Mouse (Mus musculus): ENCODE results near the gene Klrc1. TPM values are rescaled to one million over a fixed set of nuclear protein-coding genes. Genes with fewer than 3 reads are reported as not detected.

Gene Klrc1
- polyA plus RNA-seq (2017; shearing (Covaris generic)), result 1.7 TPM

GRCm38 (mm10) chr6:129678873-129679272, at the start of gene Klrc1:
TSS of gene Klrc1 (minus strand) at chr6:129678973.

GRCm38 (mm10) chr6:129717032-129717431, 38.3 kb upstream of the Klrc1 start, which contains the start of gene Klri1:
TSS of gene Klri1 (minus strand) at chr6:129717132.

GRCm38 (mm10) chr6:129660589-129660988, 18.2 kb downstream of the Klrc1 start, which contains the start of gene Klrc2:
TSS of gene Klrc2 (minus strand) at chr6:129660689.

GRCm38 (mm10) chr6:129643237-129643636, 35.5 kb downstream of the Klrc1 start, which contains the start of gene Klrc3:
TSS of gene Klrc3 (minus strand) at chr6:129643337.

GRCm38 (mm10) chr6:129623735-129624134, 55.0 kb downstream of the Klrc1 start, which contains the start of gene Klrk1:
TSS of gene Klrk1 (minus strand) at chr6:129623864.

Other genes with a start within 250 kb of the Klrc1 start
- gene Clec1a, start 227.0 kb downstream of the Klrc1 start, polyA plus RNA-seq (2017; shearing (Covaris generic)), result not detected
- 0.79 TPM for gene Olr1, start 171.8 kb downstream of the Klrc1 start, polyA plus RNA-seq (2017; shearing (Covaris generic))
- gene Tmem52b, start 166.4 kb downstream of the Klrc1 start, polyA plus RNA-seq (2017; shearing (Covaris generic)), result not detected
- gene Gabarapl1, start 145.8 kb downstream of the Klrc1 start, polyA plus RNA-seq (2017; shearing (Covaris generic)), result 21.1 TPM
- 0.43 TPM for gene Klre1, start 101.1 kb downstream of the Klrc1 start, polyA plus RNA-seq (2017; shearing (Covaris generic))
- gene Klrd1, start 87.2 kb downstream of the Klrc1 start, polyA plus RNA-seq (2017; shearing (Covaris generic)), result 6.3 TPM
- 2.4 TPM for gene Klrk1, start 55.1 kb downstream of the Klrc1 start, polyA plus RNA-seq (2017; shearing (Covaris generic))
- gene Klrc3, start 35.6 kb downstream of the Klrc1 start, polyA plus RNA-seq (2017; shearing (Covaris generic)), result not detected
- 0.42 TPM for gene Klrc2, start 18.3 kb downstream of the Klrc1 start, polyA plus RNA-seq (2017; shearing (Covaris generic))
- gene Klri1, start 38.2 kb upstream of the Klrc1 start, polyA plus RNA-seq (2017; shearing (Covaris generic)), result not detected
- gene Klri2, start 61.5 kb upstream of the Klrc1 start, polyA plus RNA-seq (2017; shearing (Covaris generic)), result 0.07 TPM
- not detected for gene Gm156, start 105.3 kb upstream of the Klrc1 start, polyA plus RNA-seq (2017; shearing (Covaris generic))
- gene Gm17631, start 183.7 kb upstream of the Klrc1 start, polyA plus RNA-seq (2017; shearing (Covaris generic)), result not detected
- not detected for gene Klra17, start 197.7 kb upstream of the Klrc1 start, polyA plus RNA-seq (2017; shearing (Covaris generic))
- gene Klra5, start 238.7 kb upstream of the Klrc1 start, polyA plus RNA-seq (2017; shearing (Covaris generic)), result not detected